Mouse (Mus musculus): ENCODE data around the gene Wdr35. TPM values are rescaled to one million over a fixed set of nuclear protein-coding genes. Genes with fewer than 3 reads are reported as not detected.

Gene Wdr35
- polyA plus RNA-seq, 1 experiment from 2014 or later = 21.9 TPM

DNA sequence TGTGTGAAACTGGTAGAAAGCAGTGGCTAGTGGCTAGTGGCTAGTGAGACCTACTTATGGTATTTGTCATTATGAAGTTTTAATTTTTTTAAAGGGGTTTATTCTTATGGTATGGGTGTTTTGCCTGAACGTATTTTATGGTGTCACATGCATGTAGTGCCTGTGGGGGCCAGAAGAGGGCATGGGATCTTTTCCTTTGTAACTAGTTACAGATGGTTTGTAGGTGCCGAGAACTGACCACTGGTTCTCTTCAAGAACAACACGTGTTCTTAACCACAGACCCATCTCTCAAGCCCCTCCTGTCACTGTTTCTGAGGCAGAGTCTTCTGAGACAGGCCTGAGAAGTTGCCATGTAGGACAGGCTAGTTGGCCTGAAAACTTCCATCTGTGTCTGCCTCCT is 1.4 kb downstream of the Wdr35 start:
- ATAC-seq (ENCODE audit: low FRiP score, low TSS enrichment) = no peak
- no peak overlapping the region for H3K9ac ChIP-seq (ENCODE audit: low read depth, low read length)
- no peak overlapping the region for H3K4me3 ChIP-seq (ENCODE audit: low read length)
- no peak overlapping the region for H3K4me2 ChIP-seq (replicated peaks; ENCODE audit: low read depth, low read length)
- no peaks in the 10 kb centered on the region for H3K9me3 ChIP-seq (ENCODE audit: control insufficient read depth, low read length)
- no peak overlapping the region for H3K27ac ChIP-seq (ENCODE audit: low read depth, low read length)
- no peaks in the 10 kb centered on the region for H3K27me3 ChIP-seq (ENCODE audit: control insufficient read depth, insufficient read depth, low read length)
- H3K4me1 ChIP-seq (ENCODE audit: control insufficient read depth, insufficient read depth, low read length) = no peaks in the 10 kb centered on the region
- peaks cover 6% of the 10 kb centered on the region; the same call in 1 of the 2 replicates for H3K36me3 ChIP-seq (ENCODE audit: control insufficient read depth, insufficient read depth, low read length)
- WGBS = 87% methylated on average over 3 of the region's 3 CpGs

GRCm38 (mm10) chr12:8993231-8993630 is 19.5 kb downstream of the Wdr35 start:
- Histone ChIP-seq H3K9me3 (ENCODE audit: control insufficient read depth, low read length) (no peaks in the 10 kb centered on the region), H3K9ac (ENCODE audit: low read depth, low read length) (no peak overlapping the region), H3K4me1 (ENCODE audit: control insufficient read depth, insufficient read depth, low read length) (no peaks in the 10 kb centered on the region), H3K36me3 (ENCODE audit: control insufficient read depth, insufficient read depth, low read length) (no peaks in the 10 kb centered on the region; the same call in 1 of the 2 replicates), H3K4me3 (ENCODE audit: low read length) (no peak overlapping the region), H3K4me2 (replicated peaks; ENCODE audit: low read depth, low read length) (no peak overlapping the region), H3K27me3 (ENCODE audit: control insufficient read depth, insufficient read depth, low read length) (no peaks in the 10 kb centered on the region), H3K27ac (ENCODE audit: low read depth, low read length) (no peak overlapping the region)
- WGBS = 75% methylated on average over 8 of the region's 8 CpGs
- ATAC-seq (ENCODE audit: low FRiP score, low TSS enrichment) = no peak

GRCm38 (mm10) chr12:8998318-8998717 is 24.6 kb downstream of the Wdr35 start:
- Histone ChIP-seq H3K4me1 (ENCODE audit: control insufficient read depth, insufficient read depth, low read length) (no peaks in the 10 kb centered on the region), H3K9me3 (ENCODE audit: control insufficient read depth, low read length) (no peaks in the 10 kb centered on the region), H3K4me3 (ENCODE audit: low read length) (no peak overlapping the region), H3K27ac (ENCODE audit: low read depth, low read length) (no peak overlapping the region), H3K4me2 (replicated peaks; ENCODE audit: low read depth, low read length) (no peak overlapping the region), H3K9ac (ENCODE audit: low read depth, low read length) (no peak overlapping the region), H3K36me3 (ENCODE audit: control insufficient read depth, insufficient read depth, low read length) (no peaks in the 10 kb centered on the region), H3K27me3 (ENCODE audit: control insufficient read depth, insufficient read depth, low read length) (no peaks in the 10 kb centered on the region)
- 93% methylated on average over 4 of the region's 4 CpGs for WGBS
- ATAC-seq (ENCODE audit: low FRiP score, low TSS enrichment) = no peak

DNA sequence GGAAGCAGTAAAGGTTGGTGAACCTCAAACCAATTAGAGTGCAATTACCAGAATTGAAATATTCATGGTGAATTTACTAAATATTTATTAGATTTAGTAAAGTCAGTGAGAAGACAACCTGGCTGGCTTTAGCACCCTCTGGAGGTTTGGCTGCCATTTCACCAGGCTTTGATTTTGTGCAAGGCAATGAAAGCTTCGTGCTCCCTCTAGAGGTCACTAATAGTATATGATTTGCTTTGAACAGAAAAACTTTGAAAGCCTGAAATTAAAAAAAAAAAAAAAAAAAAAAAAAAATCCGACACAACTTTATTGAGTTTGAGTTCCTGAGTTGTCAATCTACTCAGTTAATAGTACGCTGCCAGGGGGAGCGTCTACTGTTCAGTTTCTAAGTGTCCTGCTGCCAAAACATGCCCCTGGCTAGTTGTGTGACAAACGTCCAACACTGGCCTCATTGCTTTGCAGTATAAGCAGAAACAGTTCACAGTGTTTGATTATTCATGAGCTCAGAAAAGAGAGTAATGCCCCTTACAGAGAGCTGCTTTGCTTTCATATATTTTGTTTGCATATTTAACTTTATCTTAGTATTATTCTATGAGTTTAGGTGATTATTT is 28.5 kb downstream of the Wdr35 start:
- H3K4me1 ChIP-seq (ENCODE audit: control insufficient read depth, insufficient read depth, low read length) = no peaks in the 10 kb centered on the region
- H3K4me3 ChIP-seq (ENCODE audit: low read length) = no peak overlapping the region
- H3K27ac ChIP-seq (ENCODE audit: low read depth, low read length) = no peak overlapping the region
- ATAC-seq (ENCODE audit: low FRiP score, low TSS enrichment) = no peak
- H3K27me3 ChIP-seq (ENCODE audit: control insufficient read depth, insufficient read depth, low read length) = no peaks in the 10 kb centered on the region
- H3K9me3 ChIP-seq (ENCODE audit: control insufficient read depth, low read length) = no peaks in the 10 kb centered on the region
- no peak overlapping the region for H3K9ac ChIP-seq (ENCODE audit: low read depth, low read length)
- WGBS = 21% methylated on average over 5 of the region's 5 CpGs
- H3K36me3 ChIP-seq (ENCODE audit: control insufficient read depth, insufficient read depth, low read length) = no peaks in the 10 kb centered on the region
- no peak overlapping the region for H3K4me2 ChIP-seq (replicated peaks; ENCODE audit: low read depth, low read length)

GRCm38 (mm10) chr12:9007146-9007545 is 33.5 kb downstream of the Wdr35 start:
- Histone ChIP-seq H3K36me3 (ENCODE audit: control insufficient read depth, insufficient read depth, low read length) (no peaks in the 10 kb centered on the region), H3K4me2 (replicated peaks; ENCODE audit: low read depth, low read length) (no peak overlapping the region), H3K27ac (ENCODE audit: low read depth, low read length) (no peak overlapping the region), H3K4me3 (ENCODE audit: low read length) (no peak overlapping the region), H3K9me3 (ENCODE audit: control insufficient read depth, low read length) (no peaks in the 10 kb centered on the region), H3K4me1 (ENCODE audit: control insufficient read depth, insufficient read depth, low read length) (no peaks in the 10 kb centered on the region), H3K27me3 (ENCODE audit: control insufficient read depth, insufficient read depth, low read length) (no peaks in the 10 kb centered on the region), H3K9ac (ENCODE audit: low read depth, low read length) (no peak overlapping the region)
- WGBS = 68% methylated on average over 4 of the region's 4 CpGs
- ATAC-seq (ENCODE audit: low FRiP score, low TSS enrichment) = no peak

DNA sequence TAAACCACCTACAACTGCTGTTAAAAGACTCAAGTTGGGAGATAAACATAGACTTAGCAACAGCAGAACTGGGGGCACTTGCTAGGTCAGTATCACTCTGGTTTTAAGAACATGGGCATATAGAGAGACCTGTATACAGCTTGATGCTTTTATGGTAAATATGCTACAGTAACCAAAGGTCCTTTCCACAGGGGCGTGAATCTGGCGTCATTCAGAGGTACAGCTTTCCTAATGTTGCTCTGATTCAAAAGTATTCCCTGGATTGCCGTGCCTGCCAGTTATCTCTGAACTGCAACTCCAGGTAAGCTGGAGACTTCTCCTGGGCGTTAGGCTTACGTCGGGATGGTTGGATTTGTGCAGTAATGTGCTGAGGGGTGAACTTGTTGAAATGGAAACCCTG is 34.1 kb downstream of the Wdr35 start:
- ATAC-seq (ENCODE audit: low FRiP score, low TSS enrichment) = no peak
- 94% methylated on average over 6 of the region's 6 CpGs for WGBS
- no peak overlapping the region for H3K4me3 ChIP-seq (ENCODE audit: low read length)

GRCm38 (mm10) chr12:9010311-9010710 is 36.6 kb downstream of the Wdr35 start:
- Histone ChIP-seq H3K9ac (ENCODE audit: low read depth, low read length) (no peak overlapping the region), H3K27me3 (ENCODE audit: control insufficient read depth, insufficient read depth, low read length) (no peaks in the 10 kb centered on the region), H3K4me1 (ENCODE audit: control insufficient read depth, insufficient read depth, low read length) (no peaks in the 10 kb centered on the region), H3K9me3 (ENCODE audit: control insufficient read depth, low read length) (no peaks in the 10 kb centered on the region), H3K27ac (ENCODE audit: low read depth, low read length) (no peak overlapping the region), H3K36me3 (ENCODE audit: control insufficient read depth, insufficient read depth, low read length) (peaks cover 3% of the 10 kb centered on the region; the same call in 1 of the 2 replicates), H3K4me2 (replicated peaks; ENCODE audit: low read depth, low read length) (no peak overlapping the region), H3K4me3 (ENCODE audit: low read length) (no peak overlapping the region)
- WGBS = 65% methylated on average over 4 of the region's 4 CpGs
- ATAC-seq (ENCODE audit: low FRiP score, low TSS enrichment) = no peak

More for the DNA sequence above, 34.1 kb downstream of the Wdr35 start:
- Histone ChIP-seq H3K4me1 (ENCODE audit: control insufficient read depth, insufficient read depth, low read length) (no peaks in the 10 kb centered on the region), H3K27ac (ENCODE audit: low read depth, low read length) (no peak overlapping the region), H3K27me3 (ENCODE audit: control insufficient read depth, insufficient read depth, low read length) (no peaks in the 10 kb centered on the region), H3K4me2 (replicated peaks; ENCODE audit: low read depth, low read length) (no peak overlapping the region), H3K9ac (ENCODE audit: low read depth, low read length) (no peak overlapping the region), H3K9me3 (ENCODE audit: control insufficient read depth, low read length) (no peaks in the 10 kb centered on the region), H3K36me3 (ENCODE audit: control insufficient read depth, insufficient read depth, low read length) (peaks cover 1% of the 10 kb centered on the region; the same call in 1 of the 2 replicates)

- 96% methylated on average over 9 of the region's 9 CpGs for WGBS
- H3K27me3 ChIP-seq (ENCODE audit: control insufficient read depth, insufficient read depth, low read length) = no peaks in the 10 kb centered on the region
- no peak overlapping the region for H3K4me3 ChIP-seq (ENCODE audit: low read length)
- H3K27ac ChIP-seq (ENCODE audit: low read depth, low read length) = no peak overlapping the region
- H3K4me1 ChIP-seq (ENCODE audit: control insufficient read depth, insufficient read depth, low read length) = no peaks in the 10 kb centered on the region
- H3K9me3 ChIP-seq (ENCODE audit: control insufficient read depth, low read length) = no peaks in the 10 kb centered on the region
- ATAC-seq (ENCODE audit: low FRiP score, low TSS enrichment) = no peak
- H3K36me3 ChIP-seq (ENCODE audit: control insufficient read depth, insufficient read depth, low read length) = peaks cover 3% of the 10 kb centered on the region; the same call in 1 of the 2 replicates
- H3K9ac ChIP-seq (ENCODE audit: low read depth, low read length) = no peak overlapping the region
- no peak overlapping the region for H3K4me2 ChIP-seq (replicated peaks; ENCODE audit: low read depth, low read length)
Measured at GRCm38 (mm10) chr12:9016376-9016775, 42.7 kb downstream of the Wdr35 start.

DNA sequence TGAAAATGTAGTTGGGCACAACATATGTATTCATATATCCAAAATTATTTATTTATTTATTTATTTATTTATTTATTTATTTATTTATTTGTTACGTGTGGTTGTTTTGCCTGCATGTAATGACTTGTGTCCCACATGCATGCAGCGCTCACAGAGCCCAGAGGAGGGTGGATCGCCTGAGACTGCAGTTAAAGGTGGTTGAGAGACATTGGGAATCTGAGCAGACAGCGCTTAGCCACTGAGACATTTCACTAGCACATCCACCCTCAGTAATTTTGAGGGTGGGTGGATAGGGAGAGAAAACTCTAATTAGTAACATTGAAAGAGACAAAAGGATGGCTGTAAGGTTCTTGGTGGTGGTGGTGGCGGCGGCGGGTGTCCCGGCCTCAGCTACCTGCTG is 46.7 kb downstream of the Wdr35 start:
- H3K4me3 ChIP-seq (ENCODE audit: low read length) = no peak overlapping the region
- H3K27ac ChIP-seq (ENCODE audit: low read depth, low read length) = no peak overlapping the region
- 93% methylated on average over 8 of the region's 8 CpGs for WGBS
- H3K27me3 ChIP-seq (ENCODE audit: control insufficient read depth, insufficient read depth, low read length) = no peaks in the 10 kb centered on the region
- no peaks in the 10 kb centered on the region for H3K36me3 ChIP-seq (ENCODE audit: control insufficient read depth, insufficient read depth, low read length)
- ATAC-seq (ENCODE audit: low FRiP score, low TSS enrichment) = no peak
- no peak overlapping the region for H3K9ac ChIP-seq (ENCODE audit: low read depth, low read length)
- no peak overlapping the region for H3K4me2 ChIP-seq (replicated peaks; ENCODE audit: low read depth, low read length)
- no peaks in the 10 kb centered on the region for H3K9me3 ChIP-seq (ENCODE audit: control insufficient read depth, low read length)
- H3K4me1 ChIP-seq (ENCODE audit: control insufficient read depth, insufficient read depth, low read length) = no peaks in the 10 kb centered on the region

All from kidney, embryonic 14.5 days (tissue).